Mouse (Mus musculus) heart, embryonic 15.5 days (tissue): ENCODE data around the gene Rfx4. TPM values are rescaled to one million over a fixed set of nuclear protein-coding genes. Genes with fewer than 3 reads are reported as not detected.

ENCODE experiments used
- ATAC-seq: fragments of 200-750 bp; cut with Nextera tagmentation; replicated peaks from 2 replicates; pipeline ENCODE4 v1.8.0; 2017; ENCODE audit warnings: low read depth, moderate TSS enrichment; ENCODE audit not compliant: insufficient number of reproducible peaks, insufficient read depth, low FRiP score
- H3K27ac ChIP-seq: fragments of 300-500 bp; sonication (generic); 2 replicates; pipeline ENCODE4 v1.5.1; 2015; ENCODE audit warnings: mild to moderate bottlenecking, inconsistent platforms
- H3K27me3 ChIP-seq: fragments of 300-500 bp; sonication (generic); 2 replicates; pipeline ENCODE4 v1.6.1; 2015; ENCODE audit warnings: inconsistent platforms
- H3K36me3 ChIP-seq: fragments of 300-500 bp; sonication (generic); 2 replicates; pipeline ENCODE4 v1.6.1; 2015; ENCODE audit warnings: mild to moderate bottlenecking, inconsistent platforms
- H3K4me1 ChIP-seq: fragments of 300-500 bp; sonication (generic); replicated peaks from 2 replicates; pipeline ENCODE4 v1.6.1; 2015; ENCODE audit warnings: inconsistent platforms
- H3K4me2 ChIP-seq: fragments of 300-500 bp; sonication (generic); 2 replicates; pipeline ENCODE4 v1.6.1; 2015; ENCODE audit warnings: inconsistent platforms, mild to moderate bottlenecking, moderate library complexity
- H3K4me3 ChIP-seq: fragments of 300-500 bp; sonication (generic); 2 replicates; pipeline ENCODE4 v1.5.1; 2015; ENCODE audit warnings: mild to moderate bottlenecking, inconsistent platforms
- H3K9ac ChIP-seq: fragments of 300-500 bp; sonication (generic); 2 replicates; pipeline ENCODE4 v1.6.1; 2015; ENCODE audit warnings: mild to moderate bottlenecking, inconsistent platforms
- H3K9me3 ChIP-seq: fragments of 300-500 bp; sonication (generic); replicated peaks from 2 replicates; pipeline ENCODE4 v1.6.1; 2016; ENCODE audit warnings: inconsistent platforms
- whole genome bisulfite sequencing: fragments of 180-500 bp; shearing (Covaris S2); methylation state at CpG from one replicate; pipeline ENCODE4 v1.1.7; 2015; ENCODE audit warnings: mixed read lengths; 5-methylcytosine and 5-hydroxymethylcytosine counted together
- polyA plus RNA-seq: library from polyadenylated mRNA; unstranded; fragments of >200 nt; fragmentation: Nextera tagmentation; extraction: Ambion mirVana; gene quantifications from 2 replicates; pipeline ENCODE4 v1.2.1, GENCODE M21; 2015

Gene Rfx4
- polyA plus RNA-seq, 1 experiment from 2014 or later, result not detected

- no peak overlapping the region for H3K4me3 ChIP-seq
- H3K27me3 ChIP-seq, result no peaks in the 10 kb centered on the region
- WGBS, result 61% methylated on average over 4 of the region's 4 CpGs
- H3K9ac ChIP-seq, result no peak overlapping the region
- no peak overlapping the region for H3K4me2 ChIP-seq
- no peak for ATAC-seq
- H3K36me3 ChIP-seq, result no peaks in the 10 kb centered on the region
- H3K27ac ChIP-seq, result no peak overlapping the region
- H3K9me3 ChIP-seq, result no peaks in the 10 kb centered on the region
- H3K4me1 ChIP-seq, result no peaks in the 10 kb centered on the region
Measured at GRCm38 (mm10) chr10:84815676-84816436, 60.0 kb downstream of the Rfx4 start.

- no peaks in the 10 kb centered on the region for H3K36me3 ChIP-seq
- WGBS, result 80% methylated on average over 7 of the region's 7 CpGs
- H3K27ac ChIP-seq, result no peak overlapping the region
- H3K4me3 ChIP-seq, result no peak overlapping the region
- no peak overlapping the region for H3K9ac ChIP-seq
- H3K4me2 ChIP-seq, result no peak overlapping the region
- H3K9me3 ChIP-seq, result no peaks in the 10 kb centered on the region
- no peaks in the 10 kb centered on the region for H3K4me1 ChIP-seq
- H3K27me3 ChIP-seq, result no peaks in the 10 kb centered on the region
- no peak for ATAC-seq
Measured at GRCm38 (mm10) chr10:84817086-84817869, 61.4 kb downstream of the Rfx4 start.

- Histone ChIP-seq H3K9me3 (no peaks in the 10 kb centered on the region), H3K27me3 (no peaks in the 10 kb centered on the region), H3K4me1 (no peaks in the 10 kb centered on the region), H3K36me3 (no peaks in the 10 kb centered on the region), H3K4me3 (no peak overlapping the region), H3K9ac (no peak overlapping the region), H3K27ac (no peak overlapping the region), H3K4me2 (no peak overlapping the region)
- no peak for ATAC-seq
- WGBS, result 47% methylated on average over 6 of the region's 6 CpGs
Measured at GRCm38 (mm10) chr10:84819669-84820068, 63.8 kb downstream of the Rfx4 start.

- no peak overlapping the region for H3K9ac ChIP-seq
- no peak for ATAC-seq
- no peaks in the 10 kb centered on the region for H3K4me1 ChIP-seq
- no peak overlapping the region for H3K4me2 ChIP-seq
- no peaks in the 10 kb centered on the region for H3K36me3 ChIP-seq
- H3K9me3 ChIP-seq, result no peaks in the 10 kb centered on the region
- H3K27ac ChIP-seq, result no peak overlapping the region
- no peaks in the 10 kb centered on the region for H3K27me3 ChIP-seq
- WGBS, result 61% methylated on average over 3 of the region's 3 CpGs
- no peak overlapping the region for H3K4me3 ChIP-seq
Measured at GRCm38 (mm10) chr10:84820230-84820629, 64.4 kb downstream of the Rfx4 start.

- no peak overlapping the region for H3K9ac ChIP-seq
- H3K27ac ChIP-seq, result no peak overlapping the region
- no peak overlapping the region for H3K4me2 ChIP-seq
- ATAC-seq, result no peak
- no peaks in the 10 kb centered on the region for H3K4me1 ChIP-seq
- H3K9me3 ChIP-seq, result no peaks in the 10 kb centered on the region
- 68% methylated on average over 9 of the region's 9 CpGs for WGBS
- H3K4me3 ChIP-seq, result no peak overlapping the region
- no peaks in the 10 kb centered on the region for H3K27me3 ChIP-seq
- H3K36me3 ChIP-seq, result no peaks in the 10 kb centered on the region
Measured at GRCm38 (mm10) chr10:84822741-84823151, 66.9 kb downstream of the Rfx4 start.

GRCm38 (mm10) chr10:84823621-84824020, 67.8 kb downstream of the Rfx4 start:
- H3K4me2 ChIP-seq, result no peak overlapping the region
- H3K36me3 ChIP-seq, result no peaks in the 10 kb centered on the region
- no peak overlapping the region for H3K9ac ChIP-seq
- no peaks in the 10 kb centered on the region for H3K4me1 ChIP-seq
- H3K27me3 ChIP-seq, result no peaks in the 10 kb centered on the region
- WGBS, result 39% methylated on average over 4 of the region's 4 CpGs
- H3K9me3 ChIP-seq, result no peaks in the 10 kb centered on the region
- H3K4me3 ChIP-seq, result no peak overlapping the region
- no peak overlapping the region for H3K27ac ChIP-seq
- 0 out of 2 replicates have a peak, but pooled peaks have one; percentile 50 for ATAC-seq

- Histone ChIP-seq H3K9me3 (no peaks in the 10 kb centered on the region), H3K4me1 (no peaks in the 10 kb centered on the region), H3K27me3 (no peaks in the 10 kb centered on the region; the same call in 1 of the 2 replicates), H3K4me2 (no peak overlapping the region), H3K27ac (no peak overlapping the region), H3K4me3 (no peak overlapping the region), H3K36me3 (no peaks in the 10 kb centered on the region), H3K9ac (no peak overlapping the region)
- 72% methylated on average over 8 of the region's 8 CpGs for WGBS
- ATAC-seq, result no peak
Measured at GRCm38 (mm10) chr10:84829009-84829408, 73.1 kb downstream of the Rfx4 start.

GRCm38 (mm10) chr10:84835596-84835995, 79.7 kb downstream of the Rfx4 start:
- WGBS, result 59% methylated on average over 6 of the region's 6 CpGs
- H3K36me3 ChIP-seq, result no peaks in the 10 kb centered on the region
- H3K27ac ChIP-seq, result no peak overlapping the region
- H3K4me2 ChIP-seq, result no peak overlapping the region
- H3K4me3 ChIP-seq, result no peak overlapping the region
- H3K27me3 ChIP-seq, result no peaks in the 10 kb centered on the region; the same call in 1 of the 2 replicates
- H3K9me3 ChIP-seq, result no peaks in the 10 kb centered on the region
- H3K9ac ChIP-seq, result no peak overlapping the region
- no peak for ATAC-seq
- no peaks in the 10 kb centered on the region for H3K4me1 ChIP-seq

- H3K27me3 ChIP-seq, result no peaks in the 10 kb centered on the region; the same call in 1 of the 2 replicates
- H3K36me3 ChIP-seq, result no peaks in the 10 kb centered on the region
- ATAC-seq, result no peak
- H3K27ac ChIP-seq, result no peak overlapping the region
- no peak overlapping the region for H3K4me3 ChIP-seq
- no peak overlapping the region for H3K9ac ChIP-seq
- 13% methylated on average over 4 of the region's 4 CpGs for WGBS
- no peaks in the 10 kb centered on the region for H3K9me3 ChIP-seq
- H3K4me1 ChIP-seq, result no peaks in the 10 kb centered on the region
- no peak overlapping the region for H3K4me2 ChIP-seq
Measured at GRCm38 (mm10) chr10:84836104-84836503, 80.2 kb downstream of the Rfx4 start.

- no peak overlapping the region for H3K4me3 ChIP-seq
- ATAC-seq, result no peak
- 76% methylated on average over 2 of the region's 2 CpGs for WGBS
- no peaks in the 10 kb centered on the region for H3K36me3 ChIP-seq
- no peaks in the 10 kb centered on the region for H3K9me3 ChIP-seq
- H3K4me2 ChIP-seq, result no peak overlapping the region
- H3K27ac ChIP-seq, result no peak overlapping the region
- no peaks in the 10 kb centered on the region; the same call in 1 of the 2 replicates for H3K27me3 ChIP-seq
- H3K4me1 ChIP-seq, result no peaks in the 10 kb centered on the region
- H3K9ac ChIP-seq, result no peak overlapping the region
Measured at GRCm38 (mm10) chr10:84837355-84837754, 81.5 kb downstream of the Rfx4 start.

- no peaks in the 10 kb centered on the region for H3K36me3 ChIP-seq
- no peaks in the 10 kb centered on the region for H3K4me1 ChIP-seq
- H3K27me3 ChIP-seq, result peaks cover 7% of the 10 kb centered on the region; the same call in 1 of the 2 replicates
- no peak overlapping the region for H3K27ac ChIP-seq
- ATAC-seq, result no peak
- no peak overlapping the region for H3K4me2 ChIP-seq
- no peak overlapping the region for H3K9ac ChIP-seq
- 58% methylated on average over 7 of the region's 7 CpGs for WGBS
- H3K9me3 ChIP-seq, result no peaks in the 10 kb centered on the region
- H3K4me3 ChIP-seq, result no peak overlapping the region
Measured at GRCm38 (mm10) chr10:84838850-84839473, 83.1 kb downstream of the Rfx4 start.
